Mouse (Mus musculus) urinary bladder, postnatal 4 days (tissue): Measurements from ENCODE around the gene Chpt1.

Experiments
- DNase-seq, 2 experiments: peaks; one replicate each; pipeline ENCODE4 v3.0.0; 2021 to 2022; ENCODE audit warnings: low spot score in 2 of 2

The Chpt1 gene

DNA sequence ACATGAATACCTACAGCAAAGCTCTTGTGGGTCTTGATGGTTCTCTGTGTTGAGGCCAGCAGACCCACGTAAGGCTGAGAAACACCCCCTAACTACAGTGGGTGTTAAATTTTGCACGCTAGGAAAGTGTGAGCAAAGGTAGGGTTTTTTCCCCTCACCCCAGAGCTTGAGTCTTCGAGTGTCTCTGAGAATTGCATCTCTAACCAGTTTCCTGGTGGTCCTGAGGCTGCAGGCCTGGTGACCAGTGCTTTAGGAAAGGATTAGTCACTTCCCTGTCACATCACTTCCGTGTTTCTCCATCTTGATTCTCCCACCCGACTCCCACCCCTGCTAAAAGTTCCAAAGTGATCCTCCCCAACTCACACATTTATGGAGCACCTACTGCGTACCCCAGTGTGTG lies 99.7 kb downstream of the Chpt1 start:
- DNase-seq = no peak

DNA sequence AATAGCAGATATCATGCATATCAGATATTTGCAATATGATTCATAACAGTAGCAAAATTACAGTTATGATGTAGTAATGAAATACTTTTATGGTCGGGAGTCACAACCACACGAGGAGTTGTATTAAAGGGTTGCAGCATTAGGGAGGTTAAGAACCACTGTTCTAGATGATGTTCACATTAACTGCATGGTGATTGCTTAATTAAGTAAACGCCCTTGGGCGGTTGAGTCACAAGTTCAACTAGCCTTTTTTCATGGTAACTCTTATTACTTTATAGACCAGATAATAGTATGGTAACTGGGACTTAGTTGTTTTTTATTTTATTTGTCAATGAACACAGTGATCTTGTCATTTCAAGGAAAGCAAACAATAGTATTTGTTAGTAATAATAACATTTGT lies 100.9 kb downstream of the Chpt1 start:
- DNase-seq = no peak
